Mouse (Mus musculus): ENCODE results near the gene Frmd4b. TPM values are rescaled to one million over a fixed set of nuclear protein-coding genes. Genes with fewer than 3 reads are reported as not detected.
A peak's percentile ranks its signal among the peaks of the same experiment; 100 is the strongest.
"Not testable (repeated sequence)": the region's sequence is repeated elsewhere in the genome, so short reads cannot be mapped to it uniquely, and the experiment has no call there.

Frmd4b gene
- polyA plus RNA-seq, 1 experiment from 2014 or later, result 12.1 TPM

- no peaks in the 10 kb centered on the region for H3K36me3 ChIP-seq
- peaks cover 7% of the 10 kb centered on the region for H3K4me1 ChIP-seq (replicated peaks)
- no peak overlapping the region for H3K4me3 ChIP-seq
- no peak for ATAC-seq (replicated peaks; ENCODE audit: insufficient number of reproducible peaks, insufficient read depth, low FRiP score, low read depth)
- no peaks in the 10 kb centered on the region for H3K27me3 ChIP-seq
- H3K4me2 ChIP-seq, result no peak overlapping the region
- H3K27ac ChIP-seq, result no peak overlapping the region
- H3K9me3 ChIP-seq (replicated peaks), result no peaks in the 10 kb centered on the region
- WGBS, result 80% methylated on average over 2 of the region's 2 CpGs
- no peak overlapping the region for H3K9ac ChIP-seq
Observed at GRCm38 (mm10) chr6:97267132-97267531, 350.2 kb downstream of the Frmd4b start.

DNA sequence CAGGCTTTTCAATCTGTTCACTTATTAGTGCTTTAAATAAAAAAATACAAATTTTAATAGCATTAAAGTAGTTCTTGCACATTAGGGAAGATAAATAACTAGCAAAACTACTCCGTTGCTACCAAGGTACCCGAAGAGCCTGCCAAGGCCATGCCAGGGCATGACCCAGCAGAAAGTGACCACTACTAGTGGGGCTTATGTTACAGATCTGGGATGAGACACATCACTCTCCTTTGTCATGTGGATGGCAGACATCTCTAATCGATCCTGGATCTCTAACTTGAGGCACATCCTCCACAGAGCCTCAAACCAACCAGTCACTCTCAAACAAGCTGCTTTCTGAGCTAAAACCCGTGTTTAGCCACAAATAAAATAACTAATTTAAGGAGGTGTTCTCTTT is 350.7 kb downstream of the Frmd4b start:
- WGBS, result 74% methylated on average over 4 of the region's 4 CpGs
- Histone ChIP-seq H3K27me3 (no peaks in the 10 kb centered on the region), H3K4me2 (no peak overlapping the region)

GRCm38 (mm10) chr6:97265705-97266104 is 351.6 kb downstream of the Frmd4b start:
- Histone ChIP-seq H3K9ac (no peak overlapping the region), H3K27me3 (no peaks in the 10 kb centered on the region), H3K9me3 (replicated peaks) (no peaks in the 10 kb centered on the region), H3K4me1 (replicated peaks) (peaks cover 7% of the 10 kb centered on the region), H3K27ac (peak overlapping the region; percentile 90), H3K4me3 (no peak overlapping the region), H3K4me2 (peak overlapping the region; percentile 30), H3K36me3 (no peaks in the 10 kb centered on the region)
- WGBS, result 45% methylated on average over 3 of the region's 3 CpGs
- ATAC-seq (replicated peaks; ENCODE audit: insufficient number of reproducible peaks, insufficient read depth, low FRiP score, low read depth), result peak; percentile 84; the same call in 1 of the 2 replicates

More for the DNA sequence above, 350.7 kb downstream of the Frmd4b start:
- Histone ChIP-seq H3K27ac (no peak overlapping the region; the same call in 1 of the 2 replicates), H3K4me3 (no peak overlapping the region), H3K4me1 (replicated peaks) (peaks cover 7% of the 10 kb centered on the region), H3K36me3 (no peaks in the 10 kb centered on the region), H3K9ac (no peak overlapping the region), H3K9me3 (replicated peaks) (no peaks in the 10 kb centered on the region)
- ATAC-seq (replicated peaks; ENCODE audit: insufficient number of reproducible peaks, insufficient read depth, low FRiP score, low read depth), result no peak

GRCm38 (mm10) chr6:97265240-97265639 is 352.1 kb downstream of the Frmd4b start:
- Histone ChIP-seq H3K9me3 (replicated peaks) (no peaks in the 10 kb centered on the region), H3K27ac (peak overlapping the region; percentile 90), H3K4me3 (no peak overlapping the region), H3K9ac (no peak overlapping the region), H3K36me3 (no peaks in the 10 kb centered on the region), H3K27me3 (no peaks in the 10 kb centered on the region), H3K4me1 (replicated peaks) (peaks cover 7% of the 10 kb centered on the region), H3K4me2 (peak overlapping the region; percentile 30)
- peak; percentile 79 for ATAC-seq (replicated peaks; ENCODE audit: insufficient number of reproducible peaks, insufficient read depth, low FRiP score, low read depth)
- 41% methylated on average over 8 of the region's 8 CpGs for WGBS

DNA sequence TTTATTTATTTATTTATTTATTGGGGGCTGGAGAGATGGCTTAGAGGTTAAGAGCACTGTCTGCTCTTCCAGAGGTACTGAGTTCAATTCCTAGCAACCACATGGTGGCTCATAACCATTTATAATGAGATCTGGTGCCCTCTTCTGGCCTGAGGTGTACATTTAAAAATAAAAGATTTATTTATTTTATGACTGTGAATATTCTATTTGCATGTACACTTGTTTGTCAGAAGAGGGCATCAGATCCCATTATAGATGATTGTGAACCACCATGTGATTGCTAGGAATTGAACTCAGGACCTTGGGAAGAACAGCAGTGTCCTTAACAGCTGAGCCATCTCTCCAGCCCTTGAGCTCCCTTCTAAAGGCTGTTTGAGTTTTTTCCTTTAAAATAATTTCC is 353.6 kb downstream of the Frmd4b start:
- not testable (repeated sequence) for ATAC-seq (replicated peaks; ENCODE audit: insufficient number of reproducible peaks, insufficient read depth, low FRiP score, low read depth); H3K27ac ChIP-seq

GRCm38 (mm10) chr6:97262229-97262628 is 355.1 kb downstream of the Frmd4b start:
- no peaks in the 10 kb centered on the region for H3K36me3 ChIP-seq
- no peak for ATAC-seq (replicated peaks; ENCODE audit: insufficient number of reproducible peaks, insufficient read depth, low FRiP score, low read depth)
- H3K9me3 ChIP-seq (replicated peaks), result no peaks in the 10 kb centered on the region
- no peak overlapping the region for H3K4me2 ChIP-seq
- peaks cover 7% of the 10 kb centered on the region for H3K4me1 ChIP-seq (replicated peaks)
- H3K4me3 ChIP-seq, result no peak overlapping the region
- no peak overlapping the region for H3K27ac ChIP-seq
- H3K9ac ChIP-seq, result no peak overlapping the region
- H3K27me3 ChIP-seq, result no peaks in the 10 kb centered on the region
- 68% methylated on average over 4 of the region's 4 CpGs for WGBS

More for the DNA sequence above, 353.6 kb downstream of the Frmd4b start:
- not testable (repeated sequence) for H3K9ac ChIP-seq; H3K4me3 ChIP-seq; H3K4me1 ChIP-seq (replicated peaks); H3K27me3 ChIP-seq; H3K9me3 ChIP-seq (replicated peaks); H3K36me3 ChIP-seq; H3K4me2 ChIP-seq

GRCm38 (mm10) chr6:97259926-97260325 is 357.4 kb downstream of the Frmd4b start:
- H3K27me3 ChIP-seq; H3K4me1 ChIP-seq (replicated peaks); H3K4me3 ChIP-seq; H3K27ac ChIP-seq; ATAC-seq (replicated peaks; ENCODE audit: insufficient number of reproducible peaks, insufficient read depth, low FRiP score, low read depth); H3K9me3 ChIP-seq (replicated peaks); H3K9ac ChIP-seq; H3K4me2 ChIP-seq; H3K36me3 ChIP-seq: not testable (repeated sequence)
- 94% methylated on average over 2 of the region's 2 CpGs for WGBS

- no peak for ATAC-seq (replicated peaks; ENCODE audit: insufficient number of reproducible peaks, insufficient read depth, low FRiP score, low read depth)
- H3K9ac ChIP-seq, result no peak overlapping the region
- H3K4me3 ChIP-seq, result no peak overlapping the region
- 76% methylated on average over 1 of the region's 1 CpGs for WGBS
- H3K27me3 ChIP-seq, result no peaks in the 10 kb centered on the region
- no peaks in the 10 kb centered on the region for H3K36me3 ChIP-seq
- no peak overlapping the region for H3K4me2 ChIP-seq
- no peaks in the 10 kb centered on the region for H3K9me3 ChIP-seq (replicated peaks)
- no peaks in the 10 kb centered on the region; the same call in 1 of the 2 replicates for H3K4me1 ChIP-seq (replicated peaks)
- H3K27ac ChIP-seq, result no peak overlapping the region
Observed at GRCm38 (mm10) chr6:97258489-97258888, 358.9 kb downstream of the Frmd4b start.

- Histone ChIP-seq H3K9me3 (replicated peaks) (no peaks in the 10 kb centered on the region), H3K4me1 (replicated peaks) (0 out of 2 replicates have a peak, but pooled peaks cover 4% of the 10 kb centered on the region), H3K27ac (peak within 1 kb of the TSS; percentile 92), H3K9ac (peak within 1 kb of the TSS; percentile 49), H3K4me3 (peak within 1 kb of the TSS; percentile 45), H3K4me2 (peak within 1 kb of the TSS; percentile 54), H3K36me3 (no peaks in the 10 kb centered on the region), H3K27me3 (no peaks in the 10 kb centered on the region)
- ATAC-seq (replicated peaks; ENCODE audit: insufficient number of reproducible peaks, insufficient read depth, low FRiP score, low read depth), result peak; percentile 82
- WGBS, result 14% methylated on average over 9 of the region's 9 CpGs
Observed at GRCm38 (mm10) chr6:97252711-97253221, 364.6 kb downstream of the Frmd4b start, which contains the start of gene Lmod3. TSS of gene Lmod3 (minus strand) at chr6:97252759.

DNA sequence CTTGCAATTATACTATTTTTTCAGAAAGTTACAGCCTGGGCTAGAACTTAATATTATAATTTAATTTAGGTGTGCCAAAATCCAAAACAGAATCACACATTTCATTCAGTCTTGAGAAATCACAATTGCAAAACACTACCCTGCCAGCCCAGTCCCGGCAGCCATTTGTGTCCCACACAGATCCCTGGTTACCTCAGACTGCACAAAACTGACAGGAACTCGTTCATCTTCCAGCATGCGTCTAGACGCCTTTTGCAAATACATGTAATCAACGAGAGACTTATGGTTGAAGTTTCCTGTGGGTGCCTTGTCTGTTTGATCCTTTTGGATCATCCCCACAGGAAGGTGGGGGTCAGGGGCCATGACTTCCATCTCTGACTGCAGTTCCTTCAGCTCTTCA is 365.3 kb downstream of the Frmd4b start:
- ATAC-seq (replicated peaks; ENCODE audit: insufficient number of reproducible peaks, insufficient read depth, low FRiP score, low read depth), result no peak
- H3K27ac ChIP-seq, result peak overlapping the region; percentile 92
- WGBS, result 21% methylated on average over 5 of the region's 5 CpGs
- peak overlapping the region; percentile 45 for H3K4me3 ChIP-seq
- H3K4me2 ChIP-seq, result peak overlapping the region; percentile 54
- no peaks in the 10 kb centered on the region for H3K36me3 ChIP-seq
- H3K9me3 ChIP-seq (replicated peaks), result no peaks in the 10 kb centered on the region
- 0 out of 2 replicates have a peak, but pooled peaks cover 4% of the 10 kb centered on the region for H3K4me1 ChIP-seq (replicated peaks)
- H3K27me3 ChIP-seq, result no peaks in the 10 kb centered on the region
- H3K9ac ChIP-seq, result peak overlapping the region; percentile 49

DNA sequence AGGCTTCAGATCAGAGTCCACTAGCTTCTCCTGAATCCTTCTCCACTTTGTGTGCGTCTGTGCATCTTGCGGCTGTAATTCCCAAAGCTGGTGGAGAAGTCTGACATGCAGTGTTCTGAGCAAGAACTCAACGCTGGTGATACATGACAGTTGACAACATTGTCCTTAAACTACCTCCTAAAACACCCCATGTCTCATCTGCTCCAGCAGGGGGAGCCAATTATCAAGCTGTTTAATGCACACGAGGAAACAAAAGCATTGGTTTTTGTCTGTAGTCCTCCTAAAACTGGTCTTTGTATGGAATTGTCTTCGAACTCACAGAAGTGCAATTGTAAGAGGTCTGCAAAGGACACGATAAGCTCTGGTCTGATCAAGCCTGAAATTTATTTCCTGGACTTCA is 366.4 kb downstream of the Frmd4b start:
- no peak for ATAC-seq (replicated peaks; ENCODE audit: insufficient number of reproducible peaks, insufficient read depth, low FRiP score, low read depth)

DNA sequence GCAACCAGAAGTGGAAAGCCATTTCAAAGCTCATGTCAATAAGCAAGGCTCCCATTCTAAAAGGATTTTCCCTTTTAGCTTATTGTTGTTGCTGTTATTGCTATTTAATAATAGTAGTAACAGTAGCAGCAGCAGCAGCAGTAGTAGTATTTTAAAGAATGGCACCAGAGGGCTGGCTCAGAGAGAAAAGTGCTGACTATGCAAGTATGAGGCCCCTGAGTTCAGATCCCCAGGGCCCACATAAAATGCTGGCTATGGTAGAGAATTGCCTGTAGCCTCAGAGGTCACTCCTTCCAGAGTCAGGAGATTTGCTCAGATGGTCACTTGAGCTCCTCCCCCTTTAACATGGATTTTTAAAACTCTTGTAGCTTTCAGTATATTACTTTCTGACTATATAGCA is 372.1 kb downstream of the Frmd4b start:
- no peak for ATAC-seq (replicated peaks; ENCODE audit: insufficient number of reproducible peaks, insufficient read depth, low FRiP score, low read depth)
- Histone ChIP-seq H3K4me3 (no peak overlapping the region), H3K9ac (no peak overlapping the region)

More for the DNA sequence above, 366.4 kb downstream of the Frmd4b start:
- Histone ChIP-seq H3K4me3 (peak overlapping the region; percentile 45), H3K27ac (no peak overlapping the region), H3K9ac (0 out of 2 replicates have a peak overlapping the region, but pooled peaks have one; percentile 2), H3K4me2 (peak overlapping the region; percentile 54), H3K4me1 (replicated peaks) (0 out of 2 replicates have a peak, but pooled peaks cover 4% of the 10 kb centered on the region), H3K27me3 (no peaks in the 10 kb centered on the region), H3K9me3 (replicated peaks) (no peaks in the 10 kb centered on the region), H3K36me3 (no peaks in the 10 kb centered on the region)
- WGBS, result 26% methylated on average over 6 of the region's 6 CpGs

More for the DNA sequence above, 372.1 kb downstream of the Frmd4b start:
- no peaks in the 10 kb centered on the region for H3K36me3 ChIP-seq
- H3K4me2 ChIP-seq, result no peak overlapping the region
- H3K27me3 ChIP-seq, result no peaks in the 10 kb centered on the region
- H3K27ac ChIP-seq, result no peak overlapping the region
- H3K4me1 ChIP-seq (replicated peaks), result no peaks in the 10 kb centered on the region
- H3K9me3 ChIP-seq (replicated peaks), result no peaks in the 10 kb centered on the region
